Mouse (Mus musculus) lung, postnatal 0 days (tissue): ENCODE results near the gene Trpm7.

Source experiments
- CTCF ChIP-seq: IDR thresholded peaks from 2 replicates; pipeline ENCODE4 v1.5.1; 2016; ENCODE audit warnings: antibody characterized with exemption, mild to moderate bottlenecking
- EP300 ChIP-seq: IDR thresholded peaks from 2 replicates; pipeline ENCODE4 v1.6.1; 2016; ENCODE audit warnings: antibody characterized with exemption, mild to moderate bottlenecking, control low read depth

DNA sequence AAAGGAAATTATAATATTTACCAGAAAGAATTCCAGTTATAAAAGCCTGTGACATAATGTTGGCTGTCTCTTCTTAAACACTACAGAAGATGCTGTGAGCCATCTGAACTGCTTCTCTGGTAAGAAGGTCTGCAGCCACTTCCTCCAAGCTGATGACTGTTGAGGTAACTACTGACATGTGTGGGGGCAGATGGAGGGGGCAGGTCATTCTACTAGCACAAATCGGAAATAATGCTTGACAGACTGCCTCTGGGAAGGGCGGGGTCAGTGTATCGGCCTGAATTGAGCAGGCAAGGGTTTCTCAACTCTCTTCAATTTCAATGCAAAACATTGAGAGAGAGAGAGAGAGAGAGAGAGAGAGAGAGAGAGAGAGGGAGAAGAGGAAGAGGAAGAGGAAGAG is 28.1 kb upstream of the Trpm7 start:
- no peak for TF ChIP-seq CTCF
- TF ChIP-seq EP300, result no peak
